Mouse (Mus musculus): ENCODE measurements around the gene Gm43552. TPM values are rescaled to one million over a fixed set of nuclear protein-coding genes. Genes with fewer than 3 reads are reported as not detected.

Gm43552 gene
- polyA plus RNA-seq, 1 experiment from 2014 or later = not detected

GRCm38 (mm10) chr5:65457846-65458245 is 34.8 kb downstream of the Gm43552 start:
- H3K4me3 ChIP-seq (ENCODE audit: low read length) = no peak overlapping the region
- H3K36me3 ChIP-seq (ENCODE audit: control insufficient read depth, insufficient read depth, low read length) = no peaks in the 10 kb centered on the region
- no peaks in the 10 kb centered on the region for H3K9me3 ChIP-seq (ENCODE audit: control insufficient read depth, low read length)
- no peak overlapping the region for H3K4me2 ChIP-seq (replicated peaks; ENCODE audit: low read depth, low read length)
- 0 out of 2 replicates have a peak, but pooled peaks cover 12% of the 10 kb centered on the region for H3K4me1 ChIP-seq (ENCODE audit: control insufficient read depth, insufficient read depth, low read length)
- WGBS = 64% methylated on average over 5 of the region's 5 CpGs
- no peaks in the 10 kb centered on the region for H3K27me3 ChIP-seq (ENCODE audit: control insufficient read depth, insufficient read depth, low read length)
- no peak overlapping the region; the same call in 1 of the 2 replicates for H3K27ac ChIP-seq (ENCODE audit: low read depth, low read length)
- no peak overlapping the region for H3K9ac ChIP-seq (ENCODE audit: low read depth, low read length)
- no peak for ATAC-seq (ENCODE audit: low FRiP score, low TSS enrichment)

GRCm38 (mm10) chr5:65457086-65457827 is 35.4 kb downstream of the Gm43552 start:
- Histone ChIP-seq H3K4me1 (ENCODE audit: control insufficient read depth, insufficient read depth, low read length) (0 out of 2 replicates have a peak, but pooled peaks cover 12% of the 10 kb centered on the region), H3K9ac (ENCODE audit: low read depth, low read length) (0 out of 2 replicates have a peak overlapping the region, but pooled peaks have one; percentile 34), H3K4me3 (ENCODE audit: low read length) (no peak overlapping the region), H3K9me3 (ENCODE audit: control insufficient read depth, low read length) (no peaks in the 10 kb centered on the region), H3K4me2 (replicated peaks; ENCODE audit: low read depth, low read length) (no peak overlapping the region), H3K36me3 (ENCODE audit: control insufficient read depth, insufficient read depth, low read length) (no peaks in the 10 kb centered on the region), H3K27ac (ENCODE audit: low read depth, low read length) (peak overlapping the region; percentile 78), H3K27me3 (ENCODE audit: control insufficient read depth, insufficient read depth, low read length) (no peaks in the 10 kb centered on the region)
- peak; percentile 78; the same call in 1 of the 2 replicates for ATAC-seq (ENCODE audit: low FRiP score, low TSS enrichment)
- WGBS = 59% methylated on average over 7 of the region's 7 CpGs

DNA sequence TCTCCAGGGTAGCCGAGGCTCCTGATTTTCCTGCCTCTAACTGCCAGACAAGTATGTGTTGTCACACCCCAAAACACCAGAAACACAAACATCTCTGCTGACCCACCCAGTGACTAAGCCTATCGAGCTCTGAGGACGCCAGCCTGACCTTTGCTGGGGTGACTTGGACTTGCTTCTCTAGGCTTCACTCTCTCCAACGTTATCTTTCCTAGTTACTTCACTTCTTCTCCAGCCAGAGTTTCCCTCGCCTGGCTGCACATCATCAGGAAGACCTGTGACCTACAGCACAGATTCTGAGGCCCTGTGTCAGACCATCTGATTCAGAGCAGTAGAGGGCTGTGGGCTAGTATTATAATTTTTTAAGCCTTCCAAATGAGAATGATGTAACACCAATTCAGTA is 37.9 kb downstream of the Gm43552 start:
- Histone ChIP-seq H3K27ac (ENCODE audit: low read depth, low read length) (no peak overlapping the region), H3K4me1 (ENCODE audit: control insufficient read depth, insufficient read depth, low read length) (0 out of 2 replicates have a peak, but pooled peaks cover 12% of the 10 kb centered on the region), H3K4me3 (ENCODE audit: low read length) (no peak overlapping the region), H3K27me3 (ENCODE audit: control insufficient read depth, insufficient read depth, low read length) (no peaks in the 10 kb centered on the region), H3K4me2 (replicated peaks; ENCODE audit: low read depth, low read length) (no peak overlapping the region), H3K9ac (ENCODE audit: low read depth, low read length) (no peak overlapping the region), H3K36me3 (ENCODE audit: control insufficient read depth, insufficient read depth, low read length) (no peaks in the 10 kb centered on the region; the same call in 1 of the 2 replicates), H3K9me3 (ENCODE audit: control insufficient read depth, low read length) (no peaks in the 10 kb centered on the region)
- 41% methylated on average over 5 of the region's 5 CpGs for WGBS
- no peak for ATAC-seq (ENCODE audit: low FRiP score, low TSS enrichment)

DNA sequence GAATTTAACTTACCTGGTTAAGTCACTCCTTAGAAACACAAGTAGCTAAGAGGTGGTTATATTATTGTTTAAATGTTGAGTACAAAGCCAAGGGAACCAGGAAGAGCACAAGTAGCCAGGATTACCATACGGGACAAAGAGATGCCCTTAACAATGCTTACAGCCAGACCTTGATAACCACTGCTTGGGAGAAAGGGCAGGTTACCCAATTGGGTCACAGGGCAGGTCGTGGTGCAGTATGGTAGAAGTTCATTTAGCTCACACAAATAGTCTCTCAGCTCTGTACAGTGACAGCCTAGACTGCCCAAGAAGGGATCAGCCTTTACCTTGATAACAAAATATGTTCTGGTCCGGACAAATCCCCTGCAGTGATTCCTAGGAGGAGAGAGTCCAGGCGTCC is 43.7 kb downstream of the Gm43552 start:
- Histone ChIP-seq H3K27me3 (ENCODE audit: control insufficient read depth, insufficient read depth, low read length) (no peaks in the 10 kb centered on the region), H3K4me2 (replicated peaks; ENCODE audit: low read depth, low read length) (no peak overlapping the region), H3K9ac (ENCODE audit: low read depth, low read length) (no peak overlapping the region), H3K4me1 (ENCODE audit: control insufficient read depth, insufficient read depth, low read length) (no peaks in the 10 kb centered on the region), H3K36me3 (ENCODE audit: control insufficient read depth, insufficient read depth, low read length) (peaks cover 4% of the 10 kb centered on the region; the same call in 1 of the 2 replicates), H3K27ac (ENCODE audit: low read depth, low read length) (no peak overlapping the region), H3K9me3 (ENCODE audit: control insufficient read depth, low read length) (no peaks in the 10 kb centered on the region), H3K4me3 (ENCODE audit: low read length) (no peak overlapping the region)
- ATAC-seq (ENCODE audit: low FRiP score, low TSS enrichment) = no peak
- 91% methylated on average over 4 of the region's 4 CpGs for WGBS

DNA sequence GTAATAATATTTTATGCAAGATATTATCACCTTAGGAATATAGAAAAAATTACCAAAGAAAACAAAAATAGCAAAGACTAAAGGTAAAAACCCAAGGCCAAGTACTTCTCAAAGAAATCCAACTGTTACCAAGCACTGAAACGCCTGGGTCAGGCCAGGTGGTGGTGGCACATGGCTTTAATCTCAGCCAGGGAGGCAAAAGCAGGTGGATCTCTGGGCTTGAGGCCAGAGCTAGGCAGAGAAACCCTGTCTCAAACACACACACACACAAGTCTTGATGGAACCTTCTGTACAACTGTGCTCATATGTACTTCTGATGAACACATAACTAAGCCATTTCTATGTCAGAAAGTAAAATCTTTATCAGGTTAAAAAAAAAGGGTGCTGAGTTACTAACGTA is 44.8 kb downstream of the Gm43552 start:
- H3K4me1 ChIP-seq (ENCODE audit: control insufficient read depth, insufficient read depth, low read length) = no peaks in the 10 kb centered on the region
- no peak overlapping the region for H3K27ac ChIP-seq (ENCODE audit: low read depth, low read length)
- H3K4me3 ChIP-seq (ENCODE audit: low read length) = no peak overlapping the region
- 90% methylated on average over 2 of the region's 2 CpGs for WGBS
- ATAC-seq (ENCODE audit: low FRiP score, low TSS enrichment) = no peak
- H3K9me3 ChIP-seq (ENCODE audit: control insufficient read depth, low read length) = no peaks in the 10 kb centered on the region
- no peaks in the 10 kb centered on the region for H3K27me3 ChIP-seq (ENCODE audit: control insufficient read depth, insufficient read depth, low read length)
- H3K36me3 ChIP-seq (ENCODE audit: control insufficient read depth, insufficient read depth, low read length) = peaks cover 4% of the 10 kb centered on the region; the same call in 1 of the 2 replicates
- H3K9ac ChIP-seq (ENCODE audit: low read depth, low read length) = no peak overlapping the region
- no peak overlapping the region for H3K4me2 ChIP-seq (replicated peaks; ENCODE audit: low read depth, low read length)

- WGBS = 74% methylated on average over 2 of the region's 2 CpGs
- H3K4me2 ChIP-seq (replicated peaks; ENCODE audit: low read depth, low read length) = no peak overlapping the region
- H3K4me3 ChIP-seq (ENCODE audit: low read length) = no peak overlapping the region
- no peak overlapping the region for H3K9ac ChIP-seq (ENCODE audit: low read depth, low read length)
- peaks cover 4% of the 10 kb centered on the region; the same call in 1 of the 2 replicates for H3K36me3 ChIP-seq (ENCODE audit: control insufficient read depth, insufficient read depth, low read length)
- ATAC-seq (ENCODE audit: low FRiP score, low TSS enrichment) = no peak
- no peaks in the 10 kb centered on the region for H3K4me1 ChIP-seq (ENCODE audit: control insufficient read depth, insufficient read depth, low read length)
- H3K27ac ChIP-seq (ENCODE audit: low read depth, low read length) = no peak overlapping the region
- H3K27me3 ChIP-seq (ENCODE audit: control insufficient read depth, insufficient read depth, low read length) = no peaks in the 10 kb centered on the region
- H3K9me3 ChIP-seq (ENCODE audit: control insufficient read depth, low read length) = no peaks in the 10 kb centered on the region
Observed at GRCm38 (mm10) chr5:65446756-65447155, 45.9 kb downstream of the Gm43552 start.

DNA sequence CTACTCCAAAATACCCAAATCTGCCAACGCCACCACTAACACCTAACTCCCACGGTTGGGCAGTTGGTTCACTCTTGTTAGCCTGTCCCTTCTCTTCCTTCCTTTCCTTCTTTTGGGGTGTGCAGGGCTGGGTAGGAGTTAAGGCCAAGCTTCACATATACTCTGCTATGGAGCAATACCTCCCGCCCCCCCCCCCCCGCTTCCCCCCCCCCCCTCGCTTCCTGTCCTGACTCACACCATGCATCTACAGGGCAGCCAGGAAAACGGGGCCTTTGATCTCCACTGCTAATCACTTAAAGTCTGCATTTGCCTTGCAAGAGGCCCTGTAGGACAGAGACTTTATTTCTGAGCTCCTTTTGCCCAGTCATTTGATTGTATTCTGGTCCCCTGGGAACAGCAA is 47.7 kb downstream of the Gm43552 start:
- Histone ChIP-seq H3K36me3 (ENCODE audit: control insufficient read depth, insufficient read depth, low read length) (peaks cover 4% of the 10 kb centered on the region; the same call in 1 of the 2 replicates), H3K9me3 (ENCODE audit: control insufficient read depth, low read length) (no peaks in the 10 kb centered on the region), H3K27me3 (ENCODE audit: control insufficient read depth, insufficient read depth, low read length) (no peaks in the 10 kb centered on the region), H3K27ac (ENCODE audit: low read depth, low read length) (no peak overlapping the region), H3K4me1 (ENCODE audit: control insufficient read depth, insufficient read depth, low read length) (no peaks in the 10 kb centered on the region), H3K4me3 (ENCODE audit: low read length) (no peak overlapping the region), H3K9ac (ENCODE audit: low read depth, low read length) (no peak overlapping the region), H3K4me2 (replicated peaks; ENCODE audit: low read depth, low read length) (no peak overlapping the region)
- ATAC-seq (ENCODE audit: low FRiP score, low TSS enrichment) = no peak
- 44% methylated on average over 3 of the region's 6 CpGs for WGBS

- no peaks in the 10 kb centered on the region for H3K36me3 ChIP-seq (ENCODE audit: control insufficient read depth, insufficient read depth, low read length)
- no peak overlapping the region for H3K9ac ChIP-seq (ENCODE audit: low read depth, low read length)
- no peak for ATAC-seq (ENCODE audit: low FRiP score, low TSS enrichment)
- H3K9me3 ChIP-seq (ENCODE audit: control insufficient read depth, low read length) = no peaks in the 10 kb centered on the region
- no peak overlapping the region for H3K4me2 ChIP-seq (replicated peaks; ENCODE audit: low read depth, low read length)
- H3K27ac ChIP-seq (ENCODE audit: low read depth, low read length) = no peak overlapping the region
- no peak overlapping the region for H3K4me3 ChIP-seq (ENCODE audit: low read length)
- no peaks in the 10 kb centered on the region for H3K27me3 ChIP-seq (ENCODE audit: control insufficient read depth, insufficient read depth, low read length)
- peaks cover 8% of the 10 kb centered on the region; the same call in 1 of the 2 replicates for H3K4me1 ChIP-seq (ENCODE audit: control insufficient read depth, insufficient read depth, low read length)
Observed at GRCm38 (mm10) chr5:65438041-65438440, 54.6 kb downstream of the Gm43552 start.

- peak; percentile 98 for ATAC-seq (ENCODE audit: low FRiP score, low TSS enrichment)
- WGBS = under 1% methylated on average over 51 of the region's 51 CpGs
Observed at GRCm38 (mm10) chr5:65435806-65436561, 56.6 kb downstream of the Gm43552 start, which contains the start of gene Ugdh. Gene Ugdh, minus strand, starts transcription at chr5:65435949.

More at GRCm38 (mm10) chr5:65435806-65436561, 56.6 kb downstream of the Gm43552 start, which contains the start of gene Ugdh:
- Histone ChIP-seq H3K4me3 (ENCODE audit: low read length) (peak within 1 kb of the TSS; percentile 77), H3K9ac (ENCODE audit: low read depth, low read length) (peak within 1 kb of the TSS; percentile 70), H3K9me3 (ENCODE audit: control insufficient read depth, low read length) (no peaks in the 10 kb centered on the region), H3K4me1 (ENCODE audit: control insufficient read depth, insufficient read depth, low read length) (peaks cover 8% of the 10 kb centered on the region; the same call in 1 of the 2 replicates), H3K4me2 (replicated peaks; ENCODE audit: low read depth, low read length) (peak within 1 kb of the TSS; percentile 75), H3K36me3 (ENCODE audit: control insufficient read depth, insufficient read depth, low read length) (no peaks in the 10 kb centered on the region), H3K27me3 (ENCODE audit: control insufficient read depth, insufficient read depth, low read length) (no peaks in the 10 kb centered on the region), H3K27ac (ENCODE audit: low read depth, low read length) (peak within 1 kb of the TSS; percentile 91)
